Mouse (Mus musculus): ENCODE results near the gene Zfp281. TPM values are rescaled to one million over a fixed set of nuclear protein-coding genes. Genes with fewer than 3 reads are reported as not detected.

Zfp281 gene
- polyA plus RNA-seq (2017; shearing (Covaris generic)) = 30.5 TPM

GRCm38 (mm10) chr1:136624146-136625018 is at the start of gene Zfp281:
Gene Zfp281, plus strand, starts transcription at chr1:136624901.

Other genes starting within 250 kb of the Zfp281 start
- gene Ddx59, start 209.6 kb upstream of the Zfp281 start, polyA plus RNA-seq (2017; shearing (Covaris generic)) = 18.9 TPM
- 1.7 TPM for gene Kif14, start 158.6 kb upstream of the Zfp281 start, polyA plus RNA-seq (2017; shearing (Covaris generic))